ENCODE assay signal across 8 mouse cellular contexts in genomic region chr8:54079001-54079400, GRCm38 (mm10). TPM values are rescaled to one million over a fixed set of nuclear protein-coding genes. Genes with fewer than 3 reads are reported as not detected.
DNase-seq lines count a peak whose midpoint lies in the region; ATAC-seq lines count a peak whose summit lies in the region.

No protein-coding gene starts in this region.

- H3K27ac ChIP-seq in heart, embryonic 15.5 days, result peak overlapping the region; percentile 68
- no peak overlapping the region for H3K27ac ChIP-seq in hindbrain, embryonic 13.5 days
- no peak overlapping the region for H3K27ac ChIP-seq in liver, embryonic 16.5 days (ENCODE audit: low read length)

- 5% methylated on average over 11 of the region's 11 CpGs for WGBS in heart, embryonic 15.5 days
- 60% methylated on average over 11 of the region's 11 CpGs for WGBS in hindbrain, embryonic 13.5 days
- WGBS in liver, embryonic 16.5 days (ENCODE audit: insufficient replicate concordance), result 11% methylated on average over 11 of the region's 11 CpGs

- no peaks in the 10 kb centered on the region for H3K27me3 ChIP-seq in heart, embryonic 15.5 days
- H3K27me3 ChIP-seq in hindbrain, embryonic 13.5 days, result 0 out of 2 replicates have a peak, but pooled peaks cover 7% of the 10 kb centered on the region
- H3K27me3 ChIP-seq in liver, embryonic 16.5 days (ENCODE audit: control insufficient read depth, insufficient read depth, low read depth, low read length), result peaks cover 16% of the 10 kb centered on the region

- no peaks in the 10 kb centered on the region for H3K9me3 ChIP-seq in heart, embryonic 15.5 days (replicated peaks)
- no peaks in the 10 kb centered on the region for H3K9me3 ChIP-seq in hindbrain, embryonic 13.5 days
- H3K9me3 ChIP-seq in liver, embryonic 16.5 days (replicated peaks; ENCODE audit: control insufficient read depth, low read length), result no peaks in the 10 kb centered on the region

- peaks cover 4% of the 10 kb centered on the region; the same call in 1 of the 2 replicates for H3K4me1 ChIP-seq in heart, embryonic 15.5 days (replicated peaks)
- peaks cover 8% of the 10 kb centered on the region for H3K4me1 ChIP-seq in hindbrain, embryonic 13.5 days (replicated peaks)
- no peaks in the 10 kb centered on the region for H3K4me1 ChIP-seq in liver, embryonic 16.5 days (ENCODE audit: control insufficient read depth, low read depth, low read length)

- H3K4me3 ChIP-seq in heart, embryonic 15.5 days, result peak overlapping the region; percentile 40
- H3K4me3 ChIP-seq in hindbrain, embryonic 13.5 days, result no peak overlapping the region
- 0 out of 2 replicates have a peak overlapping the region, but pooled peaks have one; percentile 2 for H3K4me3 ChIP-seq in liver, embryonic 16.5 days (ENCODE audit: low read depth, low read length)

- H3K9ac ChIP-seq in heart, embryonic 15.5 days, result no peak overlapping the region
- no peak overlapping the region for H3K9ac ChIP-seq in hindbrain, embryonic 13.5 days
- no peak overlapping the region for H3K9ac ChIP-seq in liver, embryonic 16.5 days (ENCODE audit: low read depth, low read length)

- H3K36me3 ChIP-seq in heart, embryonic 15.5 days, result no peaks in the 10 kb centered on the region
- H3K36me3 ChIP-seq in hindbrain, embryonic 13.5 days, result no peaks in the 10 kb centered on the region
- no peaks in the 10 kb centered on the region for H3K36me3 ChIP-seq in liver, embryonic 16.5 days (ENCODE audit: control insufficient read depth, insufficient read depth)

- peak overlapping the region; percentile 83 for H3K4me2 ChIP-seq in heart, embryonic 15.5 days
- peak overlapping the region; percentile 23 for H3K4me2 ChIP-seq in hindbrain, embryonic 13.5 days
- peak overlapping the region; percentile 31 for H3K4me2 ChIP-seq in liver, embryonic 16.5 days (ENCODE audit: low read depth, low read length)

- intact Hi-C loops in heart, postnatal 36 days (cut with DNase I), result loop anchor here (10.0 kb wide), 1 partner anchor 564 kb away; the partner anchor contains the start of gene Aga

- 0 out of 2 replicates have a peak, but pooled peaks have one; percentile 24 for ATAC-seq in heart, embryonic 15.5 days (replicated peaks; ENCODE audit: insufficient number of reproducible peaks, insufficient read depth, low FRiP score, low read depth)
- ATAC-seq in hindbrain, embryonic 13.5 days (ENCODE audit: low FRiP score), result no peak
- ATAC-seq in liver, embryonic 16.5 days (ENCODE audit: low read depth), result no peak

- no peak for DNase-seq in heart, postnatal 36 days
- peak; percentile 63 for DNase-seq in embryo, embryonic 10.5 days (ENCODE audit: low spot score)
- no peak for DNase-seq in cerebellum, postnatal 14 days
- no peak for DNase-seq in layer of hippocampus, adult 9-11 months
- DNase-seq in urinary bladder, postnatal 4 days (ENCODE audit: low spot score in 2 of 2), result no peak

RNA-seq across cellular contexts. Expression of gene Vegfc, which starts 1.6 kb away (rescaled TPM):
- 11.1 and 11.9 TPM in 2 replicates for polyA plus RNA-seq in heart, embryonic 15.5 days (2015; fragmentation: Nextera tagmentation; extraction: Ambion mirVana)
- total RNA-seq in heart, postnatal 36 days (2021), result 1 to 10 TPM; 6.6 to 8.4 TPM
- 2.5 and 3.4 TPM in 2 replicates for polyA plus RNA-seq in hindbrain, embryonic 13.5 days (2015; fragmentation: Nextera tagmentation; extraction: Ambion mirVana)
- 0.90 and 0.99 TPM in 2 replicates for polyA plus RNA-seq in liver, embryonic 16.5 days (2015; fragmentation: Nextera tagmentation; extraction: Ambion mirVana)

Comparison
In these comparisons a context has a peak if more than half of its experiments do, and no peak if none do; other contexts are left out.
1. H3K4me2 ChIP-seq: peak in every context shown above with its lines; median percentile 83 in heart, embryonic 15.5 days; 31 in liver, embryonic 16.5 days; 23 in hindbrain, embryonic 13.5 days.